Mouse (Mus musculus) intestine, postnatal 0 days (tissue): Measurements from ENCODE around the gene Gpr146. TPM values are rescaled to one million over a fixed set of nuclear protein-coding genes. Genes with fewer than 3 reads are reported as not detected.
A peak's percentile ranks its signal among the peaks of the same experiment; 100 is the strongest.

Source experiments
- ATAC-seq: fragments of 200-750 bp; cut with Nextera tagmentation; 2 replicates; pipeline ENCODE4 v1.8.0; 2017; ENCODE audit warnings: mild to moderate bottlenecking, moderate TSS enrichment, moderate library complexity
- H3K27ac ChIP-seq: fragments of 300-500 bp; sonication (generic); 2 replicates; pipeline ENCODE4 v1.5.1; 2014; ENCODE audit warnings: mild to moderate bottlenecking, low read depth, low read length, moderate library complexity
- H3K27me3 ChIP-seq: fragments of 300-500 bp; sonication (generic); replicated peaks from 2 replicates; pipeline ENCODE4 v1.6.1; 2014; ENCODE audit warnings: low read length, mixed read lengths; ENCODE audit not compliant: control insufficient read depth, insufficient read depth
- H3K36me3 ChIP-seq: fragments of 300-500 bp; sonication (generic); 2 replicates; pipeline ENCODE4 v1.6.1; 2014; ENCODE audit warnings: mild to moderate bottlenecking, moderate library complexity; ENCODE audit not compliant: control insufficient read depth, insufficient read depth
- H3K4me1 ChIP-seq: fragments of 300-500 bp; sonication (generic); replicated peaks from 2 replicates; pipeline ENCODE4 v1.6.1; 2014; ENCODE audit warnings: antibody characterized with exemption, low read length, mixed read lengths; ENCODE audit not compliant: control insufficient read depth, insufficient read depth
- H3K4me2 ChIP-seq: fragments of 300-500 bp; sonication (generic); replicated peaks from 2 replicates; pipeline ENCODE4 v1.6.1; 2014; ENCODE audit warnings: low read depth, mild to moderate bottlenecking, moderate library complexity
- H3K4me3 ChIP-seq: fragments of 300-500 bp; sonication (generic); 2 replicates; pipeline ENCODE4 v1.5.1; 2014; ENCODE audit warnings: low read depth, low read length
- H3K9ac ChIP-seq: fragments of 300-500 bp; sonication (generic); 2 replicates; pipeline ENCODE4 v1.6.1; 2014; ENCODE audit warnings: mild to moderate bottlenecking, low read depth, low read length
- H3K9me3 ChIP-seq: fragments of 300-500 bp; sonication (generic); 2 replicates; pipeline ENCODE4 v1.6.1; 2016; ENCODE audit warnings: mixed run types; ENCODE audit not compliant: control insufficient read depth
- CTCF ChIP-seq: sonication (generic); IDR thresholded peaks from 2 replicates; pipeline ENCODE4 v1.5.1; 2016; ENCODE audit warnings: low read depth, mild to moderate bottlenecking, control low read depth, antibody characterized with exemption, moderate library complexity
- WGBS: fragments of 180-500 bp; shearing (Covaris S2); extraction: QIAGEN DNeasy Blood & Tissue Kit; methylation state at CpG from one replicate; pipeline ENCODE4 v1.1.7; 2014; 5-methylcytosine and 5-hydroxymethylcytosine counted together
- polyA plus RNA-seq: library from polyadenylated mRNA; unstranded; fragments of >200 nt; fragmentation: Nextera tagmentation; extraction: Ambion mirVana; gene quantifications from 2 replicates; pipeline ENCODE4 v1.2.1, GENCODE M21; 2015

Gpr146 gene
- polyA plus RNA-seq, 1 experiment from 2014 or later, result 2.6 TPM

- no peaks in the 10 kb centered on the region for H3K36me3 ChIP-seq
- H3K27ac ChIP-seq, result peak overlapping the region; percentile 50; the same call in 1 of the 2 replicates
- no peaks in the 10 kb centered on the region for H3K4me1 ChIP-seq
- no peak overlapping the region for H3K9ac ChIP-seq
- ATAC-seq, result peak; percentile 16; the same call in 1 of the 2 replicates
- no peaks in the 10 kb centered on the region for H3K9me3 ChIP-seq
- H3K4me2 ChIP-seq, result peak overlapping the region; percentile 7; the same call in 1 of the 2 replicates
- no peak overlapping the region for H3K4me3 ChIP-seq
- TF ChIP-seq CTCF, result peak; percentile 99
- no peaks in the 10 kb centered on the region for H3K27me3 ChIP-seq
- 33% methylated on average over 12 of the region's 12 CpGs for WGBS
These were observed 13.1 kb upstream of the Gpr146 start for GRCm38 (mm10) chr5:139364260-139364910.

GRCm38 (mm10) chr5:139364911-139365571 lies 12.5 kb upstream of the Gpr146 start:
- Histone ChIP-seq H3K27ac (peak overlapping the region; percentile 50; the same call in 1 of the 2 replicates), H3K27me3 (no peaks in the 10 kb centered on the region), H3K4me3 (no peak overlapping the region), H3K4me1 (no peaks in the 10 kb centered on the region), H3K36me3 (no peaks in the 10 kb centered on the region; the same call in 1 of the 2 replicates), H3K9me3 (no peaks in the 10 kb centered on the region), H3K4me2 (0 out of 2 replicates have a peak overlapping the region, but pooled peaks have one; percentile 7), H3K9ac (no peak overlapping the region)
- no peak for ATAC-seq
- 46% methylated on average over 5 of the region's 5 CpGs for WGBS
- TF ChIP-seq CTCF, result no peak

- H3K9me3 ChIP-seq, result no peaks in the 10 kb centered on the region
- 71% methylated on average over 1 of the region's 1 CpGs for WGBS
These were observed 11.7 kb upstream of the Gpr146 start for GRCm38 (mm10) chr5:139365827-139366226.

GRCm38 (mm10) chr5:139366484-139366883 lies 11.0 kb upstream of the Gpr146 start:
- WGBS, result 72% methylated on average over 11 of the region's 11 CpGs

More at GRCm38 (mm10) chr5:139365827-139366226, 11.7 kb upstream of the Gpr146 start:
- Histone ChIP-seq H3K9ac (no peak overlapping the region), H3K4me3 (no peak overlapping the region), H3K36me3 (no peaks in the 10 kb centered on the region; the same call in 1 of the 2 replicates), H3K4me1 (no peaks in the 10 kb centered on the region), H3K27me3 (no peaks in the 10 kb centered on the region), H3K27ac (no peak overlapping the region), H3K4me2 (no peak overlapping the region)
- TF ChIP-seq CTCF, result no peak
- ATAC-seq, result no peak

GRCm38 (mm10) chr5:139367884-139368458 lies 9.5 kb upstream of the Gpr146 start:
- WGBS, result 90% methylated on average over 4 of the region's 4 CpGs
- no peaks in the 10 kb centered on the region for H3K9me3 ChIP-seq
- H3K27ac ChIP-seq, result no peak overlapping the region
- H3K4me1 ChIP-seq, result 0 out of 2 replicates have a peak, but pooled peaks cover 5% of the 10 kb centered on the region
- no peak for TF ChIP-seq CTCF
- H3K9ac ChIP-seq, result no peak overlapping the region
- no peak overlapping the region for H3K4me2 ChIP-seq
- no peak for ATAC-seq
- no peaks in the 10 kb centered on the region; the same call in 1 of the 2 replicates for H3K36me3 ChIP-seq
- H3K4me3 ChIP-seq, result no peak overlapping the region
- H3K27me3 ChIP-seq, result no peaks in the 10 kb centered on the region

More at GRCm38 (mm10) chr5:139366484-139366883, 11.0 kb upstream of the Gpr146 start:
- Histone ChIP-seq H3K4me3 (no peak overlapping the region), H3K27ac (no peak overlapping the region), H3K27me3 (no peaks in the 10 kb centered on the region), H3K4me1 (no peaks in the 10 kb centered on the region), H3K9me3 (no peaks in the 10 kb centered on the region), H3K4me2 (no peak overlapping the region), H3K36me3 (no peaks in the 10 kb centered on the region; the same call in 1 of the 2 replicates), H3K9ac (no peak overlapping the region)
- no peak for TF ChIP-seq CTCF
- no peak for ATAC-seq
